ENCODE assay signal across 23 mouse cellular contexts in genomic region chr15:25797888-25798287, GRCm38 (mm10). TPM values are rescaled to one million over a fixed set of nuclear protein-coding genes. Genes with fewer than 3 reads are reported as not detected.
"Had no signal": no experiment of that assay in that cellular context is flagged by ENCODE, and none has a peak within 500 bp of the region (broad histone marks: within the 10 kb centered on the region; RNA-seq: fewer than 3 reads in every experiment).

No protein-coding gene starts in this region.

- DNase-seq: cerebellum, adult 8-10 months; cerebellum, adult 9-10 months; cerebellum, adult 9-11 months; cerebellum, postnatal 14 days; cerebellum, postnatal 25 days; cerebellum, postnatal 36 days; embryo, embryonic 11 days; forebrain, postnatal 0 days; gastrocnemius, adult 2 months; gastrocnemius, postnatal 10 days; gastrocnemius, postnatal 14 days; gastrocnemius, postnatal 25 days; heart, adult 18-20 months; heart, adult 2 months had no signal

- H3K27me3 ChIP-seq: embryonic facial prominence, embryonic 12.5 days; embryonic facial prominence, embryonic 13.5 days; embryonic facial prominence, embryonic 15.5 days; forebrain, embryonic 12.5 days; forebrain, embryonic 13.5 days; forebrain, embryonic 15.5 days had no signal

- H3K27ac ChIP-seq: embryonic facial prominence, embryonic 10.5 days; embryonic facial prominence, embryonic 12.5 days; embryonic facial prominence, embryonic 13.5 days; embryonic facial prominence, embryonic 15.5 days; forebrain, embryonic 10.5 days; forebrain, embryonic 12.5 days; forebrain, embryonic 13.5 days; forebrain, embryonic 15.5 days; heart, adult 2 months had no signal

- H3K4me2 ChIP-seq: embryonic facial prominence, embryonic 12.5 days; embryonic facial prominence, embryonic 13.5 days; embryonic facial prominence, embryonic 15.5 days; forebrain, embryonic 12.5 days; forebrain, embryonic 13.5 days; forebrain, embryonic 15.5 days had no signal

- H3K4me3 ChIP-seq: embryonic facial prominence, embryonic 10.5 days; embryonic facial prominence, embryonic 12.5 days; embryonic facial prominence, embryonic 13.5 days; embryonic facial prominence, embryonic 15.5 days; erythroblast, embryonic 14.5 days; forebrain, embryonic 10.5 days; forebrain, embryonic 12.5 days; forebrain, embryonic 13.5 days; forebrain, embryonic 15.5 days; gastrocnemius, adult 2 months; heart, adult 2 months had no signal

RNA-seq across cellular contexts. Expression of gene Retreg1, which starts 45.1 kb away (rescaled TPM):
- polyA plus RNA-seq: erythroblast, embryonic 14.5 days had no signal
